Mouse (Mus musculus) heart, embryonic 14.5 days (tissue): ENCODE measurements around the gene Ass1. TPM values are rescaled to one million over a fixed set of nuclear protein-coding genes. Genes with fewer than 3 reads are reported as not detected.
"Not testable (repeated sequence)": the region's sequence is repeated elsewhere in the genome, so short reads cannot be mapped to it uniquely, and the experiment has no call there.

ENCODE experiments used
- ATAC-seq: fragments of 200-750 bp; cut with Nextera tagmentation; 2 replicates; pipeline ENCODE4 v1.8.0; 2017; ENCODE audit warnings: low read depth, moderate TSS enrichment; ENCODE audit not compliant: insufficient number of reproducible peaks, insufficient read depth, low FRiP score
- H3K27ac ChIP-seq, 2 experiments: fragments of 200-500 bp in 1 of 2; fragments of 300-500 bp in 1 of 2; sonication (generic) in 1 of 2; replicated peaks in 1 of 2; 2 replicates each; pipeline ENCODE4 v1.5.1; 2012 to 2014; ENCODE audit warnings: low read depth in 2 of 2, low read length in 2 of 2, control low read depth in 1 of 2, mild to moderate bottlenecking in 1 of 2, mixed read lengths in 1 of 2; ENCODE audit not compliant: control insufficient read depth in 1 of 2, insufficient read depth in 1 of 2
- H3K27me3 ChIP-seq: fragments of 300-500 bp; sonication (generic); 2 replicates; pipeline ENCODE4 v1.6.1; 2014; ENCODE audit warnings: mild to moderate bottlenecking, low read length, control low read depth; ENCODE audit not compliant: control insufficient read depth, insufficient read depth
- H3K36me3 ChIP-seq: fragments of 300-500 bp; sonication (generic); 2 replicates; pipeline ENCODE4 v1.6.1; 2014; ENCODE audit warnings: mild to moderate bottlenecking, control low read depth, low read length, mixed read lengths; ENCODE audit not compliant: control insufficient read depth, insufficient read depth
- H3K4me1 ChIP-seq, 2 experiments: fragments of 200-500 bp in 1 of 2; fragments of 300-500 bp in 1 of 2; sonication (generic) in 1 of 2; 2 replicates each; pipeline ENCODE4 v1.6.1; 2012 to 2014; ENCODE audit warnings: low read length in 2 of 2, control low read depth in 1 of 2, mixed read lengths in 1 of 2; ENCODE audit not compliant: control insufficient read depth in 2 of 2, insufficient read depth in 2 of 2
- H3K4me2 ChIP-seq: fragments of 300-500 bp; sonication (generic); 2 replicates; pipeline ENCODE4 v1.6.1; 2014; ENCODE audit warnings: mild to moderate bottlenecking, low read length
- H3K4me3 ChIP-seq, 2 experiments: fragments of 200-500 bp in 1 of 2; fragments of 300-500 bp in 1 of 2; sonication (generic) in 1 of 2; 2 replicates each; pipeline ENCODE4 v1.5.1; 2012 to 2014; ENCODE audit warnings: low read length in 2 of 2, mild to moderate bottlenecking in 2 of 2, control low read depth in 1 of 2, low read depth in 1 of 2, moderate library complexity in 1 of 2; ENCODE audit not compliant: control insufficient read depth in 1 of 2, insufficient read depth in 1 of 2
- H3K9ac ChIP-seq: fragments of 300-500 bp; sonication (generic); 2 replicates; pipeline ENCODE4 v1.6.1; 2014; ENCODE audit warnings: mild to moderate bottlenecking, low read length
- H3K9me3 ChIP-seq: fragments of 300-500 bp; sonication (generic); 2 replicates; pipeline ENCODE4 v1.6.1; 2016; ENCODE audit warnings: low read length, control low read depth; ENCODE audit not compliant: control insufficient read depth
- WGBS: fragments of 180-500 bp; shearing (Covaris S2); extraction: QIAGEN DNeasy Blood & Tissue Kit; methylation state at CpG from one replicate; pipeline ENCODE4 v1.1.7; 2014; 5-methylcytosine and 5-hydroxymethylcytosine counted together
- polyA plus RNA-seq: library from polyadenylated mRNA; unstranded; fragments of >200 nt; fragmentation: Nextera tagmentation; extraction: Ambion mirVana; gene quantifications from 2 replicates; pipeline ENCODE4 v1.2.1, GENCODE M21; 2014

Ass1 gene
- polyA plus RNA-seq, 1 experiment from 2014 or later, result 10.0 TPM

DNA sequence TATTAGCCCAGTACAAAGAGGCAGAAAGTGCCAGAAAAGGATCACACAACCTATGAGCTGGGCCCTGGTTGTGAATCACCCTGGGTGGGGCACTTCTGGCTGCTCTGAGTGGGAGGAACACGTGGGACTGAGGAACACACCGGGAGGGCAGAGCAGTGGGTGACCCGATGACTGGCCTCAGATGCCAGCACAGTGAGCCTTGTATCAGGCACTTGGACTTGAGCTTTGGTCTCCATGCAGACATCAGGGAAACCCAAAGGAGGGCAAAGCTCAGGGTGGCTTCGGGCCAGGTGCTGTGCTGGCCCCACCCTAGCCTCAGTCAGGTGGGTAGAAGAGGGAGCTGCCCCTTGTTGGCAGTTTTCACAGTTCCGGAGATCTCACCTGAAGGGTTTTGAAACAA, 71.6 kb downstream of the Ass1 start:
- Histone ChIP-seq H3K27me3 (no peaks in the 10 kb centered on the region; the same call in 1 of the 2 replicates), H3K4me3 (no peak overlapping the region), H3K4me2 (no peak overlapping the region), H3K4me1 (peaks cover 11 to 22% of the 10 kb centered on the region in 2 experiments), H3K27ac (no peak overlapping the region), H3K9me3 (no peaks in the 10 kb centered on the region), H3K9ac (no peak overlapping the region), H3K36me3 (no peaks in the 10 kb centered on the region)
- ATAC-seq, result no peak
- 85% methylated on average over 5 of the region's 5 CpGs for WGBS

- Histone ChIP-seq H3K4me1 (no peaks in the 10 kb centered on the region), H3K9me3 (0 out of 2 replicates have a peak, but pooled peaks cover 3% of the 10 kb centered on the region), H3K27me3 (no peaks in the 10 kb centered on the region; the same call in 1 of the 2 replicates), H3K4me3 (no peak overlapping the region), H3K4me2 (no peak overlapping the region), H3K36me3 (no peaks in the 10 kb centered on the region), H3K9ac (no peak overlapping the region), H3K27ac (no peak overlapping the region)
- no peak for ATAC-seq
- 71% methylated on average over 11 of the region's 11 CpGs for WGBS
Measured at GRCm38 (mm10) chr2:31547726-31548125, 77.7 kb downstream of the Ass1 start.

DNA sequence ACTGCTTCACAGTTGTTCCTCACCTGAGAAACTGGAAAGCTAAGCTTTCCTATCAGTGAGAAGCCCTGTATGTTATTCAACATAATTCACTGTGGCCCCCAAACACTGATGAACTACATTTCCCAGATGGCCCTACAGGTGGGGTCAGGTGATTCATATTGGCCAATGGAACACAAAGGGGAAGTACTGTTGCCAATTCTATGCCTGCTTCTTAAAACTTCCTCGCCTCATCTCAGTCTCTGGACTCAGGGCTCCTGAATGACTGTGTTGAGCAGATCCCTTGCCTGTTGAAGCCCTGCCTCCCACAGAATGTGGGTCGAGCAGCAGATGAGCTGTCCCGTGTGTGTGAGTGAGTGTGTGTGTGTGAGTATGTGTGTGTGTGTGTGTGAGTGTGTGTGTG, 80.5 kb downstream of the Ass1 start:
- Histone ChIP-seq H3K9me3 (0 out of 2 replicates have a peak, but pooled peaks cover 5% of the 10 kb centered on the region), H3K27ac (no peak overlapping the region), H3K36me3 (no peaks in the 10 kb centered on the region), H3K4me2 (no peak overlapping the region), H3K27me3 (no peaks in the 10 kb centered on the region), H3K4me3 (no peak overlapping the region), H3K4me1 (no peaks in the 10 kb centered on the region), H3K9ac (no peak overlapping the region)
- ATAC-seq, result no peak
- 70% methylated on average over 3 of the region's 3 CpGs for WGBS

DNA sequence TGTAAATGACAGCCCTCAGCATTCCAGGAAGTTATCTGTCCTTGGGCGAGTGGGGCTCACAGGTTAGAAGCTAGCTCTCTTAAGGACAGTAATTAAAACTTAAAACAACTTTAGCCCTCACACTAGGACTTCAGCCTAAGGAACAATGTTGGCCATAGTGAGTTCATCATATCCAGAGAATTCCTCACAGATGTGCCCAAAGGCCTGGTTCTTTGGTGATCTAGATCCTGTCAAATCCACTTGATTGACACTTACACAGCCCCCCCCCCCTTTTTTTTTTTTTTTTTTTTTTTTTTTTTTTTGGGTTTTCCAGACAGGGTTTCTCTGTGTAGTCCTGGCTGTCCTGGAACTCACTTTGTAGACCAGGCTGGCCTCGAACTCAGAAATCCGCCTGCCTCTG, 81.3 kb downstream of the Ass1 start:
- H3K4me1 ChIP-seq, H3K27me3 ChIP-seq, H3K27ac ChIP-seq, H3K9ac ChIP-seq, ATAC-seq, H3K4me3 ChIP-seq, H3K4me2 ChIP-seq, H3K36me3 ChIP-seq, H3K9me3 ChIP-seq: not testable (repeated sequence)
- 91% methylated on average over 2 of the region's 3 CpGs for WGBS

DNA sequence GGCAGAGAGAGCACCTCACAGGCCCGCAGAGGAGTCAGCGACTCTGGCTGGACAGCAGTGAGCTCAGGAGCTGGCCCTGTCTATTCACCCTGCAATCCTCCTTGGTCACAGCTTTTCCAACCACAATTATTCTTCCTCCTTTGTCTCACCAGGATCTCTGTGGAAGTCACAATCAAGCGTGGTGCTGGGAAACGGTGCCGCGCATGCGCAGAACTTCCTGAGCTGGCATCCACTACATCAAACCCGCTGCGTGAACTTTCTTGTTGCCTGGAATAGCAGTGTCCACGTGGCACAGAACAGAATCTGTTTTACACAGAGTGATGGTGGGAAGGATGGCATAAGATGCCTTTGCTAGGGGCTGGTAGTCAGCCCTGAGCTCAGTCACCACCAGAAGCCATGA, 82.0 kb downstream of the Ass1 start:
- 81% methylated on average over 10 of the region's 10 CpGs for WGBS
- ATAC-seq, result no peak
- no peak overlapping the region for H3K27ac ChIP-seq

DNA sequence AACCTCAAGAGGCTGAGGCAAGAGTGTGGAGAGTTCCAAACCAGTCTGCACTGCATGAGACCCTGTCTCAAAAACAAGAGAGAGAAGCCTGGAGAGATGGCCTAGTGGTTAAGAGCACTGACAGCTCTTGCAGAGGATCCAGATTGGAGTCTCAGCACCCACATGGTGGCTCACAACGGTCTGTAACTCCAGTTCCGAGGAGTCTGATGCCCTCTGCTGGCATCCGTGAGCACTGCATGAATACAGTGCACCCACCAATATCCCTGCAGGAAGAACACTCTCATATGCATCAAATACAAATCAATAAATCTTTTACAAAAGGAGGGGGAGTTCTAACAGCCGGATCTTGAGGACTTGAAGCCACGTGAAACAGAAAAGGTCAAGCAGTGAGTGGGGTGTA, 84.6 kb downstream of the Ass1 start:
- H3K9me3 ChIP-seq, result 0 out of 2 replicates have a peak, but pooled peaks cover 5% of the 10 kb centered on the region
- no peaks in the 10 kb centered on the region for H3K4me1 ChIP-seq
- WGBS, result 79% methylated on average over 5 of the region's 5 CpGs
- H3K4me3 ChIP-seq, result no peak overlapping the region
- ATAC-seq, result no peak
- H3K27ac ChIP-seq, result no peak overlapping the region
- no peaks in the 10 kb centered on the region for H3K27me3 ChIP-seq
- H3K4me2 ChIP-seq, result no peak overlapping the region
- no peak overlapping the region for H3K9ac ChIP-seq
- H3K36me3 ChIP-seq, result no peaks in the 10 kb centered on the region

More for the DNA sequence above, 82.0 kb downstream of the Ass1 start:
- Histone ChIP-seq H3K4me2 (no peak overlapping the region), H3K9ac (no peak overlapping the region), H3K4me3 (no peak overlapping the region), H3K4me1 (no peaks in the 10 kb centered on the region), H3K27me3 (no peaks in the 10 kb centered on the region), H3K9me3 (0 out of 2 replicates have a peak, but pooled peaks cover 5% of the 10 kb centered on the region), H3K36me3 (no peaks in the 10 kb centered on the region)

Other genes starting within 250 kb of the Ass1 start
- 51.7 and 52.2 TPM in 2 replicates for gene Ncs1, start 224.4 kb upstream of the Ass1 start, polyA plus RNA-seq
- gene Hmcn2, start 155.8 kb upstream of the Ass1 start, polyA plus RNA-seq, result 0.73 and 0.86 TPM in 2 replicates
- 44.5 and 46.1 TPM in 2 replicates for gene Fubp3, start 102.4 kb downstream of the Ass1 start, polyA plus RNA-seq
- gene Prdm12, start 169.8 kb downstream of the Ass1 start, polyA plus RNA-seq, result not detected in 2 replicates
- gene Exosc2, start 200.5 kb downstream of the Ass1 start, polyA plus RNA-seq, result 30.7 and 32.9 TPM in 2 replicates
- 27.8 and 28.9 TPM in 2 replicates for gene Abl1, start 218.2 kb downstream of the Ass1 start, polyA plus RNA-seq